Mouse (Mus musculus) ES-Bruce4 (cell line): ENCODE measurements around the gene Spsb2.

Source experiments
- CTCF ChIP-seq: IDR thresholded peaks from one replicate; pipeline ENCODE4 v1.8.1; 2011; ENCODE audit warnings: low read depth, low read length
- POLR2A ChIP-seq: IDR thresholded peaks from one replicate; pipeline ENCODE4 v1.8.1; 2011; ENCODE audit warnings: low read length; ENCODE audit not compliant: insufficient read depth

DNA sequence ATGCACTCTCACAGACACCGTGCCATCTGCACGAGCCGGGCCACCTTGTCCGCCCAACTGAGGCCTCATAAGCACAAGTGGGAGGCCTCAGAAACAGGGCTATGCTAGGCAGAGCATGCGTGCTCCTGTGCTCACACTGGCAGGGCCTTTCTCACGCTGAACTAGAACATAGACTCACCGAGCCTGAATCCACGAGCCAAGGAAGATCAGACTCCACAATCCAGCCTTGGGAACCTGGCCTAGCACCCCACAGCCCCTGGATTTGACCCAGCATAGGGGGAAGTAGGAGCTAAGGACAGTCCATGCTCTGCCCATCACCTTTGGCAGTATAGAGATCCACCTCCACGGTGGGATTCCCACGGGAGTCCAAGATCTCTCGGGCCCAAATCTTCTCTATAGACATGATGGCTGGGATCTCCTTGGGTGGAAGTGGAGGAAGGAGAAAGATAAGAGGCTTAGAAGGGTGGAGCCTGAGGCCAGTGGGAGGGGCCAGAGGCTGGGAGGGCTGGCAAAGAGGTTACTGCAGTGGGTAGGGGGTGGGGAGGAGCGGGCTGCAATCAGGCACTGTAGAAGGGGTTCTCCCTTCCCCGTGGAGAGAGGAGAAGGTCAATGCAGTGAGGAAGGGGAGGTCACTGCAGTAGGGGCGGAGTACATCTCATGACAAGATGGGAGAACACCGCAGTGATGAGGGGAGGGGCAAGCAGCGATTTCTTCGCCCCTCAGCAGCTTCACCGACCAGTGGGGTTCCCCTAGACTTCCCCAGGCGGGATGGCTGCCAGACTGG lies 40.3 kb upstream of the Spsb2 start:
- TF ChIP-seq CTCF, result no peak
- no peak for TF ChIP-seq POLR2A
